Mouse (Mus musculus): ENCODE data around the gene Mxi1. TPM values are rescaled to one million over a fixed set of nuclear protein-coding genes. Genes with fewer than 3 reads are reported as not detected.

Mxi1 gene
- total RNA-seq, 2 experiments from 2014 or later = 26.1 to 27.1 TPM

DNA sequence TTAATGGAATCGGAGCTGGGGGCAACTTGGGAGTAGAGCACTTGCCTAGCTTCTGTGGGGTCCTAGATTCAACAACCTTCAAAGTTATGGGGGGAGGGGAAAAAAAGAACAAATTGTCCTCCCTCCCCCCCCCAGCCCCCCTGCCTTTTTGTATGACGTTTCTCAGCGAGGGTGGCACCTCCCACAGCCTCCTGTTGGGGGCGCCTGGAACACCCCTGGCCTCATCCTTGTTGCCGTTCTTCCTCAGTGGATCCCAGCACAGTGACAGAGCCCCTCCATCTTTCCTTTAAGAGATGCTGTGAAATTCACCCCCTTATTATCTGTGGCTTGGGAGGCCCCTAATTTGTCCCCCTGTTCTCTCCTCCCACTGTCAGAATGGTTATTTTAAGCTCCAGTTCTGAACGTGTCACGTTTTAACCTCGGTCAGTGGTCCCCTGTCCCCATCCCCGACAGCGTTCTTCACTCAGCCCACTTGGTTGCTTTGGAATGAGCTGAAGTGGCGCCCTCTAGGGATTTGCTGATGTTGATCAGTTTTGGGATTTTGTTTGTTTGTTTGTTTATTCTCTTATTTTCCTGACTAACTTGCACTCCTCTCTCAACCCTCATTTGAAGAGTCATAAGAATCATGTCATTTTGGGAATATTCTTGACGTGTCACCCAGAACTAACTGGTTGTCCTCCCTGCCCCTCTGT, 92.6 kb downstream of the Mxi1 start:
- DNase-seq = no peak

DNA sequence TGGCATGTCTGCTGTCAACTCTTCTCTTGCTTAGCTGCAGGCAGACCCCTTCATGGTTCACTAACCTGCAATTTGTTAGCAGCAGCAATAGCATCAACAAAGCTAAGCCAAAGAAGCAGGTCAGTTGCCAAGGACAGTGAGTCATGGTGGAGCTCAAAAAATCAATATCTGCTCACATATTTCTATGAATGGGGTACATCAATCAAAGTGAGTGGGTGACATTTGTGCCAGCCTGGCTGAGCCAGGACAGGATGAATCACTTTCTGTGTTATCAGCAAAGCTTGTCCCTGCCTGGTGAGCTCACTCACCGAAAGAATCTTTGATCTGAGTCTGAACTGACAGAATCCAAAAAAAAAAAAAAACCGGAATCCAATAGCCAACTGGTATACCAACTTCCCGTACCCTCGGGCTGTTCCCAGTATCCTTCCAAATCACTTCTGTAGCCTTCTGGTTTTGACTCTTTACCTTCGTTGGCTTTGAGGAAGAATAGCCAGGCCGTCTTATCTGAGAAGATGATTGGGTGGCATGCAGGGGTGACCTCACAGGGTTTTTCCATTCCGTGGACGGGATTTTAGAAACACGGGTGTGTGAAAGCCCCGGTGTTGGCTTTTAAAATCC, 94.0 kb downstream of the Mxi1 start:
- DNase-seq = no peak

DNA sequence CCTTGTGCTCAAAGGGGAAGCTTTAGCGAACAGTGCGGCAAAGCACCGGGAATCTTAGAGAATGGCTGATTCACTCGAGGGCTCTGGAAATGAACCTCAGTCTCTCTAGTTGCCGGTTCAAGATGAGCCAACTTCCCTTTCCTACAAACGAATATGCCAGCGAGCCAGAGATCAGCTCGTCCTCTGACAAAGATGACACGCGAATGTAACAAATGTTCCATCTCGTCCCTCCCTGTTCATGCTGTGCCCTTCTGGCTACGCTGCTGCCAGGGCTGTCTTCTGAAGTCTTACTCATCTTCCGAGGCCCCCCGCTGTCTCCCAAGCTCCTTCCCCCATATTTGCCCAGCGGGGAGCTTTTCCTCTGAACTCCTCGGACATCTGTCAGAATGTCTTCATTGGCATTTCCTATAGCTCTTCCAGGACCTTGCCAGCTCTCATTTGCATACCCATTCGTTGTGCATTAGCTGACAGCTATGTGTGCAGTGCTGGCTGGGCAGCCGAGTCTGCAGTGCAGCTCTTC, 94.6 kb downstream of the Mxi1 start:
- DNase-seq = no peak

DNA sequence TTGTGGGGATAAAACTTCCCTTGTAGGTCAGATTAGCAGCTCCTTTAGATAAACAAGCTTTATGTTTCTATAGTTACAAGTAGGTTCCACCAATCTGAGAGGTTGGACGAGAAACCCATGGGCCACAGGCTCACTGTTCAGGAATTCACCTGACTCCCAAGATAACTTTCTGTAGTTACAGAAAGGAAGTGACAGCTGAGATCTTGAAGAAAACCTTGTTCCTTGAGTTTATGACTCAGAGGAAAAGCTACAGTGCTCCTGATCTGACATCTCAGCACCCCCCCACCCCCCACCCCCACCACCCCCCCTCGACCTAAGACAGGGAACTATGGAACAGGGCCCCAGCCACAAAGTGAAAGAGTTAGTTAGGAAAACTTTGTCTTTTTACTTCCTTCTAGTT, 95.5 kb downstream of the Mxi1 start:
- DNase-seq = no peak

DNA sequence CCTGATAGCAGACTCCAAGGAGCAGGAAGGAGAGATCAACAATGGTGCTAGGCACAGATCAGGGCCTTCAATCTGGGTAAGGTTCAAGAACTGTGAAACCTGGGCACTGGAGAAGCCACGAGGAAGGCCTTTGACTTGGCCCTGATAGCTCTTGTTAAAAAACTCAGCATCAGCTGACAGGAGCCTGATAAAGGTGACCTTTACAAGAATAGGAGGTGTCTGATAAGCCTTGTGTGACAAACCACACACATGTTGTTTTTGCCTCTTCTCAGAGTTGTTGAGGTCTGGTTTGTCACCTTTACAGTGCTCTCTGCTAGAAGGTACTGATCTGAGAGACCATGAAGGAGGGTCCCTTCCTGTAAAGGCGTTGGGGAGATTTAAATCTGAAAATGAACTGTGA, 97.0 kb downstream of the Mxi1 start:
- DNase-seq = no peak

DNA sequence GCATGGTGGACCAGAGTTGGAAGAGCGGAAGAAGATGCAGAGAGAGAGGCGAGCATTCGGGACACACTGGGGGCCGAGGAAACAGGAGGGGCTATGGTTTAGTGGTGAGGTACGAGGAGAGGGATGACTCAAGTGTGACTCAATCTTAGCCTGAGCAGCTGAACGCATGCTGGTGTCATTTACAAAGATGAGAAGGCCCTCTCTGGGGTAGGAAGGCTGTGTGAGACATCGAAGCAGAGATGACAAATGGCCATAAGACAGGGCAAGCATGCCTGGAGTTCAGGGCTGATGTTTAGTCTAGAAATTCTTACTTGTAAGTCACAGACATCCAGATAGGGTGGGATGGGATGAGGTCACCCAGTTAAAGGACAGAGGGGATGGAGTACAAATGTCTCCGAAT, 98.1 kb downstream of the Mxi1 start:
- no peak for DNase-seq

DNA sequence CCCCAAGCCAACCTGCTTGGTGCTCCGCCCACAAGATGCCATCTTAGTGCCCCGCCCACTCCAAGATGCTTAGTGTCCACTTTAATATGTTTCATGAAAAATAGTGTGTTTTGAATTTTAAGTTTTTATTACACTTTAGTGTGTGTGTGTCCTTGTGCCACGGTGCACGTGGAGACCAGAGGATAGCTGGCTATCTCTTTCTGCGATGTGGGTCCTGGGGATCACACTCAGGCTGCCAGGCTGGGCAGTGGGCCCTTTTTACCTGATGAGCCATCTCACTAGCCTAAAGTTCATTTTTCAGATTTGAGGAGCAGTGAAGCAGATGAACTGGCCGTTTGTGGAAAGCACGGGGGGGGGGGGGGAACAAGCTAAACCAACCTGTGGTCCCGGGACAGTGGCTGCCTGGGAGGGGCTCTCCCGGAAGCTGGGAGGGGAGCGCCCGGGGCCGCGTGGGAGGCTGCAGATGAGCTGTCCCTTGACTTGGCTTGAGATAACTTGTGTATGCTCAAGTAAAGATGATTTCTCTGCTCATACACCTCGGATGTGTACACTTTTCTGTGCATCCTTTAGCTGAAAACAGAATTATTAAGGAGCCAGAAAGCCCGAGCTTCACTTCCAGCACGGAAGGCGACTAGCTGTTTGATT, 99.5 kb downstream of the Mxi1 start:
- no peak for DNase-seq

DNA sequence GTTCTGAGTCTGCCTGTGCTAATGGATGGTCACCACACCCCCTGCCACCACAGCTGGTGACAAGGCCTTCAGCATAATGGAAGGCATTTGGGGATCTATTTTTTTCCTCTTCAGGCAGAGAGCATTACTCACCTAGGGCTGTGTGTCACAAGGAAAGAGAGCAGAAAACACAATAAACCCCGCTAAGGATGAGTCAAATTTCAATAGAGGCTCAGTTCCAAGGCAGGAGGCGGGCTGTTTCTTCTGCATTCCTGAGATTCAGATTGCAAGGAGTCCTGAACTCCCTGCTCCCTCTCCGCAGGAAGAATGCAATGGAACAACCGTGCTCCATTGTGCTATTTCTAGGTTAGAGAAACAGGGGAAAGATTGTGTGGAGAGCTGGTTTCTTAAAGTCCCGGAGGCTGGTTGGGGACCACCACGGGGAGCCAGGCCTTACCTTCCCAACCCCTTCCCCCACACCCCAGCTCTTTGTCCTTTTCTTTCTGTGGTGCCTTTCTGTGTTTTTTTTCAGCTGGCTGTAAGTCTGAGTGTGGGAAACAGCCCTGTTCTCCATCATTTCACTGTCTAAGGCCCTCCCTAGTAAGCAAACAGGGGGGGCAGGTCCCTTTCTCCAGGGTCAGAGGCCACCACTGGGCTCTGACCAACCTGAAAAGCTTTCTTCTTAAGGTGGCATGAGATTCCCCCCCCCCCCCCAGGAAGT, 102.0 kb downstream of the Mxi1 start:
- no peak for DNase-seq

DNA sequence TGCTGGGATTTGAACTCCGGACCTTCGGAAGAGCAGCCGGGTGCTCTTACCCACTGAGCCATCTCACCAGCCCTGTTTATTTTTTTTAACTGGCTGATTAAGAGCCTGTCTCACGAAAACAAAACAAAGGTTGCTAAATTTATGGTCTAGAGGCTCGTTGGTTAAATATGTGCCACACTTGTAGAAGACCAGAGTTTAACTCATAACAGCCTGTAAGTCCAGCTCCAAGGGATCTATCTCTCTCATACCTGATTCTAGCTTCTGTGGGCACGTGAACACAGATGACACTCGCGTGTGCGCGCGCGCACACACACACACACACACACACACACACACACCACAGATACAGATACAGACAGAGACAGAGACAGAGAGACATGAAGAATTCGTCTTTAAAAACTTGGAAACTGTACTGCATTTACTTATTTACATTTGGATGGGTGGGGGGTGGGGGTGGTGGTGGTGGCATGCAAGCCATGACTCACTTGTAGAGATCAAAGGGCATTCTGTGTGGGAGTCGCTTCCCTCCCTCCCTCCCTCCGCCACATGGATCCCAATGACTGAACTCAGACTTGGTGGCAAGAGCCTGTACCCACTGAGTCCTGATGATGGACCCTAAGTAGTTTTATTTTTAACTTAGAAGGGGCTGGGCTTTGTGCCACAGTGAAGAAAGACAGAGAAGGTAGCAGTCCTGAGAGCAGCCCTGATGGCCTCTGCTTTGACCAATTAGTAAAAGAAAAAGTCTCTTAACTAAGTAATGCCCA, 103.5 kb downstream of the Mxi1 start:
- no peak for DNase-seq

DNA sequence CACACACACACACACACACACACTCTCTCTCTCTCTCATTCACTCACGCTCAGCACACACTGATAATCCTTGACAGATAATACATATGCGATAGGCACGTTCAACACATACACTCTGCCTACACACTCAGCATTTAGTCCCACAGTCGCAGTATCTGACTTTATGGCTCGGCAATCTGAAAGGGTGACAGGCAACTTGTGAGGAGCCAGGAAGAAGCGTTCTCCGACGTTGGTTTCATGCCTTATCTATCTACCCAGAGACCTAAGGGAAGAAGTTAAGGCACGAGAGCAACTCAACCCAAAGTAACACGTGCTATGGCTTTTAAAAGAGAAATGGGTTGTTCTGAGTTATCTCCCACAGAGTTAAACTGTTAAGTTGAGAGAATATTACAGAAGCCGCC, 104.3 kb downstream of the Mxi1 start:
- no peak for DNase-seq

DNA sequence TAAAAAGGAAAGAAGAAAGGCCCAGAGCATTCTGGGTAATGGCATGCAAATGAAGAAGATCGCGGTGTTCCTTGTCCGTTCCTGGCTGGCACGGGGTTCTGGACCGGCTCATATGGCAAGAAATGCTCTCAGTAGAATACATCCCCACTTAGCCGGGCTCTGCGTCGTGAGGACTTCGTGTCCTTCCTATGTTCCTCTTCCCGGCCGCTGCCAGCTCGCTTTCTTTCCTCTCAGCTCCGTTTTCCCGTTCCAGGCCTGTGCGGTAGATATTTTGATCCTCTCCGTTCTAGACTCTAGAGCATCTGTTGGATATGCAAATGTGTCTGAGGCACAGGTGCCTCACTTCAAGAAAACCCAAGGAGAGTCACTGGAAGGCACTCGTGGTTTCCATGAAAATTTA, 104.9 kb downstream of the Mxi1 start:
- no peak for DNase-seq

DNA sequence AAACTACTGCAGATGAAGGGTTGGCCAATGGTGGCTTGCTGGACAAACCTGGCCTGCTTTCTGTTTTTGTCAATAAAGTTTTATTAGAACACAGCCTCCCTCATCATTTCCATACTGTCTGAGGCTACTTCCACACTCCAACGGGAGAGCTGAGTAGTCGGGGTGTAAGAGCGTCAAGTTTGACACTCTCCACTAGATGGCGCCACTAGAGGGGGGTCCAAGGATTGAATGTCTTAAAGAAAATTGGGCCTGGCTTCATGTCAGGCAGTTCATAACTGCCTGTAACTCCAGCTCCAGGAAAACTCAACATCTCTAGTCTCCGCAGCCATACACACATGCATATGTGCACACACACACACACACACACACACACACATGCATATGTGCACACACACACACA, 109.5 kb downstream of the Mxi1 start:
- DNase-seq = peak; percentile 84

DNA sequence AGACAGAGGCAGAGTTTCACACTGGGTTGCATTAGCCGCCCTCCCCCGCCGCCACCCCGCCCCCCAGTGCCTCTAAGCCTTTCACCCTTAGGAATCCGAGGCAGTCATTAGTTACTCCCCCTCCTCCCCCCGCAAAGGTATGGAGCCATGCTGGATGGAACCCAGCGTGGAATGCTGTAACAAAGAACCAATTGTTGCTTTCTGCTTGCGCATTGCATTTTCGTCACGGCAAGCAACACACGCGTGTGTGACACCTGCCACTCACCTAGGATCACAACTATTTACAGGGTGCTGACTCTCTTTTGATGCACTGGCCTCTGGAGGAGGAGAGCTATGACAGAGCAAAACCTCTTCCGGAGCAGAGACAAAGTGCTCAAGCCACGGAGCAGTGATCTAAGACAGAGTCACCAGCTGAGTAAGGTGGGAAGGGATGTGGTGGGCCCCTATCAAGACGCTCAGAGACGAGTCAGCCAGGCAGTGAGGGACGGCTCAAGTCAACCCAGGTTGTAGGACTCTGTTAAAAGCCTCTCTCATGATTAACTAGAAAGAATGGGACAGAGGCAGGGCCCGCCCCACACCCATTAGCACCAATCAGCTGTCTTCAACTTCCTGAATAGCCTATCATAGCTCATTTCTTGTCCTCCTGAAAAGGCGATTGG, 110.7 kb downstream of the Mxi1 start:
- peak; percentile 80 for DNase-seq

DNA sequence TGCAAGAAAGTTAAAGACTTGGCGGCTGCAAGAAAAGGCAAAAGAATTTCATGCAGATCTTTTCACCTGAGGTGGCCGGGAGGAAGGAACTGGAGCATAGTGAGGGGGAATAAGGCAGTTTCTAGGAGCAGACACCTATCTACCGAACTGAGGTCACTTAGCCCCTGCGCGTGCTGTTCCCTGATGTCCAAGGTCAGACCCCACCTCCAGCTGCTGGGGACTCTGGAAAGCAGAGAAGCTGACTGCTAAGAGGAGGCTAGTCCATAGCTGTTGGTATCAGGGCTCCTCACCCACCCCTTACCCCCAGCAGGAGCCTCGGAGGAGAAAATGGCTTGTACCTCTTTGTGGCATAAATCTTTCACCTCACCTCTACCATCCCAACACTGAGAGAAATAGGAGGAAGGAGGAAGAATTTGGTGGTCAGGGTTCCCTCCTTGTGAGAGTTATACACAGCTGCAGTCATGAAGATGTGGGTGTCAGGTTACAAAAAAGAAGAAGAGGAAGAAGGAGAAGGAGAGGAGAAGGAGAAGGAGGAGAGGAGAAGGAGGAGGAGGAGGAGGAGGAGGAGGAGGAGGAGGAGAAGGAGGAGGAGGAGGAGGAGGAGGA, 111.4 kb downstream of the Mxi1 start:
- no peak for DNase-seq

DNA sequence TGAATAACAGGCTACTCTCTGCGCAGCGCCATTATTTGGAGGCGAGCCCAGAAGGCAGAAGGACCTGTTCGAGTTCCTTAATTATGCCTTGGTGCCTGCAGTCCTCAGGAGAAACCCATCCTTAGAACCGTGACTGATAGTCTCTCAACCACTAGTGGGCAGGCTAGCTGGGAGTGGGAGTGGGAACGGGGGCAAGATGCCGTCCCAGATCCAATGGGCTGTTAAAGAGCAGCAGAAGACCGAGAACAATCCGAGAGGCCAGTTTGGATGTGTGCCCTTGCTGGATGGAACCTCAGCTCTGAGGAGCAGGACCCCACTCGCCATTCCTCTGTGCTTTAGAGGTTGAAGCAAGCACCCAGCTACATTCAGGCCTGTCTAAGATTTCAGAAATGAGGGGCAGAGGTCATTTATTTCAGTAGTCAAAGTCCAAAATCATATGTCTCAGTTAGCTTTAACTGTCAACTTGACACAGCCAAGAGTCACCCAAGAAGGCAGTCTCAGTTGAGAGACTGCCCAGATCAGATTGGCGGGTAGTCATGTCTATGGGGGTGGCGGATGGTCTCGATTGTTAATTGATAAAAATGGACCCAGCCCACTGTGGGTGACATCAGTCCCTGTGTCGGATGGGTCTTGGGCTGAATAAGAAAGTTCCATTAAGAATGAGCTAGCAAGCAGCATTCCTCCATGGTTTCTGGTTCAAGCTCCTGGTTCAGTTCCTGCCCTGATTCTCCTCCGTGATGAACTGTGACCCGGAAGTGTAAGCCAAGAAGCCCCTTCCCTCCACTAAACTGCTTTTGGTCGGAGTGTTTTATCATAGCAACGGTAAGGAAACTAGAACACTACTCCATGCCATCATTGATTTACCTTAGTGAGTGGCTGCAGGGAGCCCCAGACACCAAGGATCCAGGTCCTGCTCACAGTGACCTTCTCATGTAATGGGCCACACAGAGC, 112.3 kb downstream of the Mxi1 start:
- no peak for DNase-seq

DNA sequence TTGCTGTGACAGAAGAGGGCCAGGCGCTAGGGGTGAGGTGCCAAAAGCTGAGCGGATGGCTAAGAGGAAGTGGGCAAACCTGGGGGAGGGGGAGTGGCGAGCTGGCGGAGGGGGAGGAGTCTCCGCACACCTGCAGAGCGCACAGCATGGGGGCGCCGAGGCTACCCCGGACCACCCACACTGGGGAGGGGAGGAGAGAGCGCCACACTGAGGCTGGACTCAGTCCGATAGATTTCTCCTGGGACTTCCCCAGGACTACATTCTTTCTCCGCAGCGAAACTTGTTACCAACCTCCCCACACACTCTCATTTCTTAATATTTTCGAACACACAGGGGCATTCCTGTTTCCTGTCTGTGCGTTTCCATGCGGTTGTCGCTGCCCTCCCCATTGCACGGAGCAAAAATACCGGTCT, 113.0 kb downstream of the Mxi1 start:
- no peak for DNase-seq

DNA sequence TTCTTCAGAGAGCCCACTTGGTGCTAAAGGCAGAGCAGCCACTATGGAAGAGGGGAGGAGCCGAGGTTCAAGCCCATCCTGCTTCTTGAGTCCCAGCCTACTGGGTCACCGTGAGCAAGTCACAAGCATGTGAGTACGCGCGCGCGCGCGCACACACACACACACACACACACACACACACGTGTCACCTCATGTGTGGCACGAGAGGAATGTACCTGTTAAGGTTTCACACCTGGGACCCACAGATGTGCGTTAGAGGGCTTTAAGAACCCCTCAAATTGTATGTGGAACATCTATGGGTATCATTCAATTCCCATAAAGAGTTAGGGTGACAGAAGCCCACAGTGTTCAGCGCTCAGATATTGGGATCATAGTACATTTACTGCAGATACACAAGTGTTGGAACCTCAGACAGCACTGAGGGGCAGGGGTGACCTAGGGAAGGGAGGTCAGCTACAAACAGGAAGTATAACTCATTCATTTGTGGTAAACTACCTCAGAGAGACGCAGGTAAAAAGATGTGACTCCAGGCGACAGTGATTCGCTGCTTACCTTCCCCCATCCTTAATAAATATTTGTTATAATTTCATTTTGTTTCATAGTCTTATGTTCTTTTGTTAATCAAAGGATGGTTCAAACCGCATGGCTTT, 113.6 kb downstream of the Mxi1 start:
- no peak for DNase-seq

DNA sequence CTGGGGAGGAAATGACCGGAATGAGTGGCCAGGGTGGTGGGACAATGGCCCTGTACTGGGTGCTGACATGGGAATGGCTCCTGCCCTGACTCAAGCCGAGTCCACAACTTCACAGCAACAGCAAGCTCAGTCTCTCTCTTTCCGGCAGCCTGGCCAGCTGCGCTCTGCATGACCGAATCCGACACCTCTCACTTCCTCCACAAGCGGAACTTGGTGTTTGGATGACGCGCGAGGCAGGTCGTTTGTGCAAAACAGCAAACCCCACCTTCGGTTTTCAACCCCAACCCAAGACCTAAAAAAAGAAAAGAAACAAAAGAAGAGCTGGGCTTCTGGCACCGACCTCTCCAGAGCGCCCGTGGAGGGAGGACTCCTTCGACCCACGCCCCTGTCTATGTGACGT, 114.3 kb downstream of the Mxi1 start:
- DNase-seq = peak; percentile 52

All from heart, postnatal 4 days (tissue).